Mouse (Mus musculus) myocyte (in vitro differentiated cells): Measurements from ENCODE around the gene Ptprcap.

Experiments
- CEBPB ChIP-seq: IDR thresholded peaks from 2 replicates; pipeline ENCODE4 v1.6.1; 2011; ENCODE audit warnings: mild to moderate bottlenecking, moderate library complexity; ENCODE audit not compliant: poor library complexity, insufficient read depth, severe bottlenecking
- E2F4 ChIP-seq: IDR thresholded peaks from one replicate; pipeline ENCODE4 v1.6.1; 2011; ENCODE audit warnings: mild to moderate bottlenecking, control low read depth, moderate library complexity; ENCODE audit not compliant: insufficient read depth
- MAX ChIP-seq: IDR thresholded peaks from one replicate; pipeline ENCODE4 v1.6.1; 2011; ENCODE audit warnings: low read depth, mild to moderate bottlenecking, control low read depth
- MYOD1 ChIP-seq, 3 experiments: IDR thresholded peaks; one replicate each; pipeline ENCODE4 v1.6.1; 2011; ENCODE audit warnings: control low read depth in 2 of 3, low read depth in 2 of 3, mild to moderate bottlenecking in 2 of 3, moderate library complexity in 1 of 3; ENCODE audit not compliant: insufficient read length in 2 of 3, control insufficient read depth in 1 of 3
- MYOG ChIP-seq, 3 experiments: IDR thresholded peaks; one replicate each; pipeline ENCODE4 v1.6.1; 2011; ENCODE audit warnings: control low read depth in 2 of 3, low read depth in 2 of 3, mild to moderate bottlenecking in 2 of 3; ENCODE audit not compliant: insufficient read length in 2 of 3, control insufficient read depth in 1 of 3, insufficient read depth in 1 of 3
- POLR2A ChIP-seq: IDR thresholded peaks from one replicate; pipeline ENCODE4 v1.6.1; 2011; ENCODE audit warnings: low read depth, mild to moderate bottlenecking, control low read depth, moderate library complexity; ENCODE audit not compliant: insufficient read length
- POLR2AphosphoS2 ChIP-seq: IDR thresholded peaks from one replicate; pipeline ENCODE4 v1.6.1; 2011; ENCODE audit warnings: low read depth, control low read depth; ENCODE audit not compliant: insufficient read length
- REST ChIP-seq: IDR thresholded peaks from one replicate; pipeline ENCODE4 v1.6.1; 2011; ENCODE audit warnings: mild to moderate bottlenecking, control low read depth, moderate library complexity; ENCODE audit not compliant: insufficient read depth, insufficient read length
- SRF ChIP-seq: IDR thresholded peaks from one replicate; pipeline ENCODE4 v1.6.1; 2011; ENCODE audit warnings: low read depth; ENCODE audit not compliant: control insufficient read depth, insufficient read length
- TCF12 ChIP-seq: IDR thresholded peaks from one replicate; pipeline ENCODE4 v1.6.1; 2011; ENCODE audit warnings: mild to moderate bottlenecking, control low read depth; ENCODE audit not compliant: poor library complexity, insufficient read depth, severe bottlenecking
- TCF3 ChIP-seq: IDR thresholded peaks from one replicate; pipeline ENCODE4 v1.6.1; 2011; ENCODE audit warnings: low read depth, control low read depth; ENCODE audit not compliant: insufficient read length
- USF1 ChIP-seq: IDR thresholded peaks from one replicate; pipeline ENCODE4 v1.6.1; 2011; ENCODE audit warnings: low read depth, mild to moderate bottlenecking, control low read depth, moderate library complexity

GRCm38 (mm10) chr19:4115144-4115543, 38.3 kb upstream of the Ptprcap start:
- TF ChIP-seq USF1 (no peak), MYOD1 (IDR thresholded peaks at IDR 0.05; ENCODE audit: control insufficient read depth in 1 of 3, insufficient read length in 2 of 3, low read depth in 2 of 3) (no peak), POLR2A (no peak), MAX (no peak), TCF12 (no peak), MYOG (IDR thresholded peaks at IDR 0.05; ENCODE audit: control insufficient read depth in 1 of 3, insufficient read depth in 1 of 3, insufficient read length in 2 of 3, low read depth in 2 of 3) (no peak), E2F4 (no peak), TCF3 (no peak), CEBPB (no peak), POLR2AphosphoS2 (no peak), REST (no peak), SRF (no peak)
